Mouse (Mus musculus): Measurements from ENCODE around the gene Lhx8. TPM values are rescaled to one million over a fixed set of nuclear protein-coding genes. Genes with fewer than 3 reads are reported as not detected.

Lhx8 gene
- total RNA-seq (2021), result not detected
- long read RNA-seq, result 0 reads

DNA sequence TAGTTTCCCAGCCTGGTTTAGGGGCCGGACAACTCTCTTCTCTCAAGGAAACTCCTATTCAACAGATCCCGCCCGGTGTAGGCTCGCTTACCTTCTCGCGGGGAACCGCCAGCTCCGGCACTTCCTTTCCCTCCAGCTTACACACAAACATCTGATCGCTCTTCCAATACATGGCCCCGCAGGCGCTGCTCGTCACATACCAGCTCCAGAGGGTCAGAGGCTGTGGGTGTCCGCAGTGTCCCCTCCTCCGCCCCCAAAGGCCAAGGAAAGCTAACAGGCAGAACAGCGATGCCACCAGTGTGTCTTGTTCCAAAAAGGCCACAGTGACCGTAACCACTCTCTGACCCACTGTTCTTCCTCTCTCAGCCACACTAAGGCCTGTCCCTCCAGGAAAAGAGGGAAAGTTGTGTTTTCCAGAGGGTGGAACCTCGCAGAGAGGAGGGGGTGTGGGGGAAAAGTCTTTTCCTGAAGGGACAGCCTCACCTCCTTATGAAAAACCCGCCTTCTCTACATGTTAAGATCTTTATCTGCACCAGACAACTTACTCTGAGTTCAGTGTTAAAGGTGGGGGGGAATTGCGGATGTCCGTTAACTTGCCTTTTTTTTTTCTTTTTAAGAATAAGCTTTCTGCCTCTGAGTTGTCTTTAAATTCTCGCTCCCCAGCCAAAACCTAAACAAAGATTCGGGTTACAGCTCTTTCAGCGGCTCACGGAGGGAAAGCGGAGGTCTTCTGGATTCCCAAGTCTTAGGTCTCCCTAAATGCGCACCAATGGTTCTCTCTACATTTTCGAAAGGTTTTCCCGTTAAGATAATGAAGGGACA lies at the start of gene Lhx8:
Gene Lhx8 (minus strand): TSS at position 479 of the 822 bp plus-strand sequence.
- peak; percentile 17 to 28 for DNase-seq (ENCODE audit: low spot score in 2 of 2)

DNA sequence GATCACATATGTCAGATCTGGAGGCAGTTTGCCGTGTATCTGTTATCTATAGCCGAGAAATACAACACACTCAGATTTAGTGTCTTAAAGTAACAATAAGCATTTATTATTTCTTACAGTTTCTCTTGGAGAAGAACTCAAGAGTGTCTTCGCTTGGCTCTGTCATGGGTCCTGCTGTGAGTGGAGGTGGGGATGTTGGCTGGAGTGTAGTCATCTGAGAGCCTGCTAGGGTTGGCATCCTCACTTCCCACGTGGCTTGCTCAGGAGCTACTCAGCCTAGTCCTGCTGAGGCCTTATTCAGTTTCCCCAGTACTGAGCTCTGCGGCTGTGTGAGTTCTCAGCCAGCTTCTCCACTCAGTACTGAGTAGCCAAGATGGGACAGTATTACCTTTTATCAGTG lies 43.1 kb upstream of the Lhx8 start:
- no peak for DNase-seq (ENCODE audit: low spot score in 2 of 2)

GRCm38 (mm10) chr3:154372688-154373087 lies 42.2 kb upstream of the Lhx8 start:
- no peak for DNase-seq (ENCODE audit: low spot score in 2 of 2)

DNA sequence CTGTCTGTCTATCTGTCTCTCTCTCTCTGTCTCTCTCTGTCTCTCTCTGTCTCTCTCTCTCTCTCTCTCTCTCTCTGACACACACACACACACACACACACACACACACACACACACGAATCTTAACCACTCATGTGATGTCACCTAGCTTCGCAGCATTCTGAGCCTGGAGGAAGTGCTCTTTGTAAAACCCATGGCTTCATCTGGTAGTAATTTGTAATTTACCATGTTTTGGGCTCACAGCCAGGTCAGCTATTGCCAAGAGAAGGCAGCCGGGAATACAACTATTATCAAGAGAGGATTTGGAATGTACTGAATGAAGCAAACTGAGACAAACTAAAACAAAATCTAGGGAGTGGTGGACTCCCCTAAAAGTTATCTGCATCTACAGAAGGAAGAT lies 36.9 kb upstream of the Lhx8 start:
- DNase-seq (ENCODE audit: low spot score in 2 of 2), result peak; percentile 57 to 71

DNA sequence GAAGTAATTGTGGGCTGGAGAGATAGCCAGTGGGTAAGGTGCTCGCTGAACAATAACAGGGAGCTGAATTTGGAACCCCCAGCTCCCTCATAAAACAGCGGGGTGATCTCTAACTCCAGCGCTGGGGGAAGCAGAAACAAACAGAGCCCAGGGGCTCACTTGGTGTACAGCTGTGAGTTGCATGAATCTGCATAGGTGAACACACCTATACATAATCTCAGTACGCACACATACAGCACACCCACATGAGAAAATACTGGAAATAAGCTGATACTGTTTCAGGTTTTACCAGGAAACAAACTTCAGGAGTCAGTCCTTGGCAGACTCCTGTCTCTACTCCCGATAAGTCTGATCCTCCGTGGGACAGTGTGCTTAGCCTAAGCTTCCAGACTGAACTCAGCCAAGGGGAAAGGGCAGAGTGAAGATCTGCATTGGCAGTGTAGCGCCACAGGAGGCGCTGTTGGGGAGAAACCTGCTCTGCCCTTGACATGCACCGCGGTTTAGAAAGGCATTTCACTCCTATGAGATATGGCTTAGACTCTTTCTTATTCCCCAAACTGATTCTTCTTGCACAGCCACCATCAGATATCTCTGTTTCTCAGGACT lies 34.2 kb upstream of the Lhx8 start:
- DNase-seq (ENCODE audit: low spot score in 2 of 2), result peak; percentile 13 to 20

- DNase-seq (ENCODE audit: low spot score in 2 of 2), result no peak
Measured at GRCm38 (mm10) chr3:154363507-154363906, 33.0 kb upstream of the Lhx8 start.

DNA sequence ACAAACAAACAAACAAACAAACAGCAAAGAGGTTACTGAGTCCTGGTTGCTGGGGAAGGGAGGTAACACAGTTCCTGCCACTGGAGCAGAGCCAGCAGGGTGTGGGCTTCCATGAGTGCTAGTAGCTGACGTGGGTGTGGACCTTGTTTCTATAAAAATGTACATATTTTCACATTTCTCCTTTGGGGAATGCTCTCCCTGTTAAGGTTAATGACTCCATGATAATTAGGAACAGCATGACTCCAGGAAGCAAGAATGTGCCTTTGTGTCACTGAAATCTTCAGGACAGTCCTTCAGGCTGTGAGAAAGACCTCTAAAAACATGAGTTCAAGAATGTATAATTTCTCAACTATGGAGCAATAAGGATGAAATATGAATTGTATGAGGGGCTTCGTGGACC lies 28.8 kb upstream of the Lhx8 start:
- DNase-seq (ENCODE audit: low spot score in 2 of 2), result no peak

- DNase-seq (ENCODE audit: low spot score in 2 of 2), result no peak
Measured at GRCm38 (mm10) chr3:154340294-154340914, 9.9 kb upstream of the Lhx8 start.

DNA sequence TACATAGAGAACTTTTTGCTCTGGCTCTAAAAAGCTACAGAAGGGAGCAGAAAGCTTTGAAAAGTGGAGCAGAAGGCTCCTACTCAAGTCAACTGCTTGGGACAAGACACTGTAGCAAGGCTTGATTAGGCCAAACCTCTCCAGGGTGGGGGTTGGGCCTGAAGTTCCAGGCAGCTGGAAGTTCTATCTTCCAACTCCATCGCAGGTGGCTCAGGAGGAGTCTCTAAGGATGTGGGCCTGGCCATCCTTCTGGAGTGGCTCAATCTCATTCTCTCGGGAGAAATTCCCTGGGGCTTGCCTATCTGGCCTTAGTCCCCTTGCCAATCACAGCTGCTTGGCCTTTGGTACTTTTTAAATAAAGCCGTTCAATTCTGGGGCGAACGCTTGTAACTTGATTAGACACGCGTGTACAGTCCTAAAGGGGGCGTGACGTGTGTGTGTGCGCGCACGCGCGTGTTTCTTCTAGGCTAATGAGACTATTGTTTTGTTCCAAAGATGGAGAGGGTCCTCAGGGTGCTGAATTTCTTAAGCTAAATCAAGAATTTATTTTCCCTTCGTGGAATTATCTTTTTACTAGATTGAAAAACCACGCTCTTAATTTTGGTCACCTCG lies 9.3 kb upstream of the Lhx8 start:
- DNase-seq (ENCODE audit: low spot score in 2 of 2), result no peak

GRCm38 (mm10) chr3:154334806-154335205 lies 4.3 kb upstream of the Lhx8 start:
- no peak for DNase-seq (ENCODE audit: low spot score in 2 of 2)

GRCm38 (mm10) chr3:154333401-154333999 lies 3.0 kb upstream of the Lhx8 start:
- DNase-seq (ENCODE audit: low spot score in 2 of 2), result no peak

DNA sequence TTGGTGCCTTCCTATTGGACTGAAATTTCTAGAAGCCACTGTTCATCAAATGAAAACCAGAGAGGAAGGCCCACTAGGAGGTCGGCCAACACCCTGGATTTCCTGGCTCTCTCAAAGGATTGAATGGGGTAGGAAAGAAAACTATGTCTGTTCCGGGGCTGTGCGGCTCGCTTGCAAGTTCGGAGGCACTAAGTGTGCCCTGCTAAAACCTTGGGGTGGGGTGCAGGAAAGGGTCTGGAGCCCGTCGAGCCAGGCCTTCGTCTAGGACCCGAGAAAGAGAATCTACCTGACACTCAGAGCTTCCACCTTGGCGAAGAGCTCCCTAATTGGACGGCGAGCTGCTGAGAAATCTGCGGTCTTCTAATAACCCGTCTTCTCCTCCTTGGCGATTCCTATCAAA lies 2.5 kb upstream of the Lhx8 start:
- no peak for DNase-seq (ENCODE audit: low spot score in 2 of 2)

DNA sequence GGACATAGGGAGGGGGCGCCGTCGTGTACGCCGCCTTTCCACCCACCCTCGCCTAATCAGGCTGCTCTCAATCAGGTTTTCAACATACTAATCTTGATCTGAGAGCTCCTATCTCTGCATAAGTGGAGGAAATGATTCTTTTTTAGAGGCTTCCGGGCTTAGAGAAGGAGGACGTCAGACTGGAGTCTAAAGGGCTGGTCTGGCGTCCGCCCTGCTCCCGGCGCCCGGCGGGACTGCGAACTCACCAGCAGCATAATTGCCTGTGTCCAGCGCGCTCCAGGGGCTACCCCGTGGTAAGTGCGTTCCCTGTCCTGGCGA lies 1.7 kb upstream of the Lhx8 start:
- peak; percentile 12 to 19 for DNase-seq (ENCODE audit: low spot score in 2 of 2)

GRCm38 (mm10) chr3:154331506-154332212 lies 1.2 kb upstream of the Lhx8 start:
- peak in 1 of 2 experiments; percentile 19 for DNase-seq (ENCODE audit: low spot score in 2 of 2)

GRCm38 (mm10) chr3:154331003-154331340 lies 513 bp upstream of the Lhx8 start:
- DNase-seq (ENCODE audit: low spot score in 2 of 2), result no peak

- peak; percentile 27 to 31 for DNase-seq (ENCODE audit: low spot score in 2 of 2)
Measured at GRCm38 (mm10) chr3:154329323-154330180, 907 bp downstream of the Lhx8 start.

GRCm38 (mm10) chr3:154328721-154329322 lies 1.6 kb downstream of the Lhx8 start:
- DNase-seq (ENCODE audit: low spot score in 2 of 2), result peak in 1 of 2 experiments; percentile 9

GRCm38 (mm10) chr3:154327883-154328720 lies 2.4 kb downstream of the Lhx8 start:
- peak in 1 of 2 experiments; percentile 6 for DNase-seq (ENCODE audit: low spot score in 2 of 2)

Data from layer of hippocampus, postnatal 10 days (tissue).